Mouse (Mus musculus): ENCODE measurements around the gene Nfkb1. TPM values are rescaled to one million over a fixed set of nuclear protein-coding genes. Genes with fewer than 3 reads are reported as not detected.

Gene Nfkb1
- polyA plus RNA-seq, 1 experiment = not detected

GRCm38 (mm10) chr3:135580439-135581275 lies 110.7 kb downstream of the Nfkb1 start:
- TF ChIP-seq POLR2A (IDR thresholded peaks at IDR 0.05; ENCODE audit: insufficient read depth, low read depth, low read length) (no peak), CTCF (IDR thresholded peaks at IDR 0.05; ENCODE audit: insufficient read depth, low read depth, low read length) (no peak)
- WGBS = 86% methylated on average over 21 of the region's 21 CpGs
- Histone ChIP-seq H3K4me3 (ENCODE audit: insufficient read depth, low read depth, low read length) (no peak overlapping the region), H3K27ac (ENCODE audit: insufficient read depth, low read depth, low read length) (no peak overlapping the region), H3K4me1 (ENCODE audit: control insufficient read depth, insufficient read depth, low read length) (peaks cover 5% of the 10 kb centered on the region)

GRCm38 (mm10) chr3:135579179-135579578 lies 112.2 kb downstream of the Nfkb1 start:
- 70% methylated on average over 4 of the region's 4 CpGs for WGBS
- Histone ChIP-seq H3K4me3 (ENCODE audit: insufficient read depth, low read depth, low read length) (no peak overlapping the region), H3K4me1 (ENCODE audit: control insufficient read depth, insufficient read depth, low read length) (peaks cover 7% of the 10 kb centered on the region), H3K27ac (ENCODE audit: insufficient read depth, low read depth, low read length) (no peak overlapping the region)
- TF ChIP-seq CTCF (IDR thresholded peaks at IDR 0.05; ENCODE audit: insufficient read depth, low read depth, low read length) (no peak), POLR2A (IDR thresholded peaks at IDR 0.05; ENCODE audit: insufficient read depth, low read depth, low read length) (no peak)

DNA sequence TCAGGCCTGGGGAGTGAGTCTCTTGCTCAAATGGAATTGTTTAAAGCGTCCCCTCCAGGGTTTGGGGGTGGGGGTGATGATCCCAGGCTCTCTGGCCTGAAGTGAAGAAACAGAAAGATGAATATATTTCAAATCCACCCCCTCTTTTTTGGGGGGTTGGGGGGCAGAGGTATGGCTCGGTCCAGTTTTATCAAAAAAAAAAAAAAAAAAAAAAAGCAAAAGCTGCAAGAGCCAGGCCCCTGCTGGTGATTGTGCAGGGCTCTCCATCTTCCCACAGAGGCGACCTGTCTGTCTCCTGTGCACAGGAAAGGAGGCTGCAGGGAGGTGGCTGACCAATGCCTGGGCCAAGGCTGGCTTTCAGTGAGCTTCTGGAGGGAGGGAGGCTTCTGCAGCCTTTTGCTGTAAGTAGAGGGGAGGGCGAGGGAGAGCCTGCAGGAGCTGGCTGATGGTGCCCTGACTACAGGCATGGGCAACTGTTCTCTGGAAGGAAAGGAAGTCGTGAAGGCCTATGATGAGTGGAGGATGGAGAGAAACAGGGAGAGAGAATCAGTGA lies 112.7 kb downstream of the Nfkb1 start:
- Histone ChIP-seq H3K4me3 (ENCODE audit: insufficient read depth, low read depth, low read length) (no peak overlapping the region), H3K27ac (ENCODE audit: insufficient read depth, low read depth, low read length) (no peak overlapping the region), H3K4me1 (ENCODE audit: control insufficient read depth, insufficient read depth, low read length) (peaks cover 7% of the 10 kb centered on the region)
- no peak for TF ChIP-seq POLR2A (IDR thresholded peaks at IDR 0.05; ENCODE audit: insufficient read depth, low read depth, low read length)
- TF ChIP-seq CTCF (IDR thresholded peaks at IDR 0.05; ENCODE audit: insufficient read depth, low read depth, low read length) = no peak
- 73% methylated on average over 5 of the region's 5 CpGs for WGBS

DNA sequence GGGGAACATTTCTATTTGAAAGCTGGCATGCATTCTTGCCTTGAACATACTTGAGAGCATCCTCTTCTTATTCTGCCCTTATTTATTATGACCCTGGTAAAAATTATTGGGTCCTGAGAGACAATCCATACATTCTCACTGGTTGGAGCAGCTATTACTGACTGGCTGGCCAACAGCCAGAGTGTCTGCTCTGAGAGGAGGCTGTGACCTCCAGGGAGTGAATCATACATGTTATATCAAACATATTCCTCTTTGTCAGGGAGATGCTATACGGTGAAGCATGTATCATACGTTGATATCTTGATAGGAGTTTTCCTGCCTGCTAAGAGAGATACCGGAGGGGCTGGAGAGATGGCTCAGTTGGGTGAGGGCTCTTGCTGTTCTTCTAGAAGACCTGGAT lies 116.2 kb downstream of the Nfkb1 start:
- Histone ChIP-seq H3K27ac (ENCODE audit: insufficient read depth, low read depth, low read length) (no peak overlapping the region), H3K4me3 (ENCODE audit: insufficient read depth, low read depth, low read length) (no peak overlapping the region), H3K4me1 (ENCODE audit: control insufficient read depth, insufficient read depth, low read length) (peaks cover 5% of the 10 kb centered on the region; the same call in 1 of the 2 replicates)
- 92% methylated on average over 3 of the region's 3 CpGs for WGBS
- TF ChIP-seq CTCF (IDR thresholded peaks at IDR 0.05; ENCODE audit: insufficient read depth, low read depth, low read length) = no peak
- no peak for TF ChIP-seq POLR2A (IDR thresholded peaks at IDR 0.05; ENCODE audit: insufficient read depth, low read depth, low read length)

DNA sequence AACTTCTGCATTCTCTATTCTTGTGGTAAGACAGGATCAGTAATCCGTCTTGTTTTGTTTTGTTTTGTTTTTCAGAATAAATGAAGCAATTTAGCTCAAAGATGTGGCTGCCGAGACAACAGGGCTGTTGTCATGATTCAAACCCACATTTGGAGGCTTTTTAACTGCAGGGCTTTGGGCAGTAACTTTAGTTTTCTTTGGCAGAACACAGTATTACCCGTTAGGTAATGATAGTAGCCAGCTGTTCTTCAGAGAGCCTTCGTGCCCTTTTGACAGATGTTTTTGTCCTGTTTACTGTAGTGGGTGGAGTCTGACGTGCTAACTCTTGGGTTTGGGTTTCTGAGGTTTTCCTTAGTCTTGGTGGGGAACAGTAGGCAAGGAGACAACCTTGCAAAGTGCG lies 118.3 kb downstream of the Nfkb1 start:
- Histone ChIP-seq H3K27ac (ENCODE audit: insufficient read depth, low read depth, low read length) (no peak overlapping the region), H3K4me1 (ENCODE audit: control insufficient read depth, insufficient read depth, low read length) (peaks cover 5% of the 10 kb centered on the region; the same call in 1 of the 2 replicates), H3K4me3 (ENCODE audit: insufficient read depth, low read depth, low read length) (no peak overlapping the region)
- 33% methylated on average over 6 of the region's 6 CpGs for whole genome bisulfite sequencing
- TF ChIP-seq CTCF (IDR thresholded peaks at IDR 0.05; ENCODE audit: insufficient read depth, low read depth, low read length) (no peak), POLR2A (IDR thresholded peaks at IDR 0.05; ENCODE audit: insufficient read depth, low read depth, low read length) (no peak)

GRCm38 (mm10) chr3:135571540-135571939 lies 119.8 kb downstream of the Nfkb1 start:
- H3K4me3 ChIP-seq (ENCODE audit: insufficient read depth, low read depth, low read length) = no peak overlapping the region
- no peak for TF ChIP-seq POLR2A (IDR thresholded peaks at IDR 0.05; ENCODE audit: insufficient read depth, low read depth, low read length)
- TF ChIP-seq CTCF (IDR thresholded peaks at IDR 0.05; ENCODE audit: insufficient read depth, low read depth, low read length) = no peak
- H3K4me1 ChIP-seq (ENCODE audit: control insufficient read depth, insufficient read depth, low read length) = peaks cover 5% of the 10 kb centered on the region; the same call in 1 of the 2 replicates
- no peak overlapping the region for H3K27ac ChIP-seq (ENCODE audit: insufficient read depth, low read depth, low read length)
- WGBS = 72% methylated on average over 13 of the region's 13 CpGs

DNA sequence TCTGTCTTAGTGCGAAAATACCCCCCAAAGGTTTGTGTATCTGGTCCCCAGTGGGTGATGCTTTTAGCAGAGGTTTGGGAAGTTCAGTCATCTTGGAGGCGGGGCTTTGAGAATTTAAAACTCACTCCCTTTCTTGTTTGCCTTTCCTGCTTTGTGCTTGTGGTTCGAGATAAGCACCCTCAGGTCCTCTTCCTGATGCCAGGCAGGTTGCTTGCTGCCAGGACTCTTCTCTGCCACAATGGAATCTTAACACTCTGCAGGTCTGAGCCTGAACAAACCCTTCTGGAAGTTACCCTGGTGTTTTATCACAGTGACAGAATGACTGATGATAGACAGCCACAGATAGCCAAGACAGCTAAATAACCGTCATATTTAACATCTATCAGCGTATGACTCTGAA lies 122.7 kb downstream of the Nfkb1 start:
- TF ChIP-seq POLR2A (IDR thresholded peaks at IDR 0.05; ENCODE audit: insufficient read depth, low read depth, low read length) (no peak), CTCF (IDR thresholded peaks at IDR 0.05; ENCODE audit: insufficient read depth, low read depth, low read length) (no peak)
- Histone ChIP-seq H3K4me1 (ENCODE audit: control insufficient read depth, insufficient read depth, low read length) (peaks cover 3% of the 10 kb centered on the region; the same call in 1 of the 2 replicates), H3K27ac (ENCODE audit: insufficient read depth, low read depth, low read length) (no peak overlapping the region), H3K4me3 (ENCODE audit: insufficient read depth, low read depth, low read length) (no peak overlapping the region)
- WGBS = 87% methylated on average over 5 of the region's 5 CpGs

DNA sequence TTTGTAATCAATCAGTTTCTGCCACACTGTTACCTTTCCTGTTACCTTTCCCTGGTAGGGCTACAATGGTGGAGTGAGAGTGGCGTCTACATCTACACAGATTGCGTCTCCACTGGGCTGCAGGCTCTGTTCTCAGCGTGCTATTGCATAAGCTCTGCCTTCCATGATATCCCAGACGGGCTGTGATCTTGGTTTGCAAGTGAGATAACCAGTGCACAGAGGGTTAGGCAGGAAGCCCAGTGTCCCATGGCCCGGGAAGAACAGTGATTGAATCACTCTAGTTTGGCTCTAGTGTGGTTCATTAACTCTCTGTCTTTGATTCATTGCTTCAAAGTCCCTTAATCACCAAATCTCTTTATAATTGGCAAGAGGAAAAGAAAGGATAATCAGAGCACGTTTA lies 123.5 kb downstream of the Nfkb1 start:
- 76% methylated on average over 6 of the region's 6 CpGs for WGBS
- Histone ChIP-seq H3K4me3 (ENCODE audit: insufficient read depth, low read depth, low read length) (no peak overlapping the region), H3K27ac (ENCODE audit: insufficient read depth, low read depth, low read length) (no peak overlapping the region), H3K4me1 (ENCODE audit: control insufficient read depth, insufficient read depth, low read length) (no peaks in the 10 kb centered on the region)
- TF ChIP-seq POLR2A (IDR thresholded peaks at IDR 0.05; ENCODE audit: insufficient read depth, low read depth, low read length) (no peak), CTCF (IDR thresholded peaks at IDR 0.05; ENCODE audit: insufficient read depth, low read depth, low read length) (no peak)

DNA sequence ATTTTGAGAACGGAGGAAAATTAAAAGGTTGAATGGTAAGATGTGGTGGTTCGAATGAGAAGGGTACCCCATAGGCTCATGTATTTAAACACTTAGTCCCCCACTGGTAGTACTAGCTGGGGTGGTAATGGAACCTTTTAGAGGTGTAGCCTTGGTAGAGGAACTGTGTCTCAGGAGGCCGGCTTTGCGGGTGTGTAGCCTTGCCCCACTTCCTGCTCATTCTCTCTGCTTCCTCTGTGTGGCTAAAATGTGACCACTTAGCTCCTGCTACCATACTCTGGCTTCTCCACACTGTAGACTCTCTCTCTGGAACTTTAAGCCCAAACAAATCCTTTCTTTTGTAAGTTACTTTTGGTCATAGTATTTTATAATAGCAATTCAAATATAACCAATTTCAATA lies 126.0 kb downstream of the Nfkb1 start:
- WGBS = 95% methylated on average over 4 of the region's 4 CpGs
- no peaks in the 10 kb centered on the region for H3K4me1 ChIP-seq (ENCODE audit: control insufficient read depth, insufficient read depth, low read length)
- H3K4me3 ChIP-seq (ENCODE audit: insufficient read depth, low read depth, low read length) = no peak overlapping the region
- TF ChIP-seq POLR2A (IDR thresholded peaks at IDR 0.05; ENCODE audit: insufficient read depth, low read depth, low read length) = no peak
- H3K27ac ChIP-seq (ENCODE audit: insufficient read depth, low read depth, low read length) = no peak overlapping the region

Measured in olfactory bulb, adult 2 months (tissue).